Mouse (Mus musculus) liver, adult 2 months (tissue): ENCODE results near the gene Nat8l. TPM values are rescaled to one million over a fixed set of nuclear protein-coding genes. Genes with fewer than 3 reads are reported as not detected.

Experiments used
- DNase-seq: peaks from one replicate; pipeline ENCODE4 v3.0.0-alpha.2; 2011; ENCODE audit warnings: low read depth, low spot score; ENCODE audit errors: extremely low read depth
- H3K27ac ChIP-seq: fragments of 200-500 bp; replicated peaks from 2 replicates; pipeline ENCODE4 v1.5.1; 2012; ENCODE audit warnings: low read depth, mild to moderate bottlenecking, control low read depth, inconsistent platforms, low read length; ENCODE audit not compliant: insufficient read depth
- H3K27me3 ChIP-seq: fragments of 200-500 bp; 2 replicates; pipeline ENCODE4 v1.6.1; 2012; ENCODE audit warnings: mild to moderate bottlenecking, moderate library complexity, low read length, inconsistent platforms; ENCODE audit not compliant: control insufficient read depth, insufficient read depth
- H3K36me3 ChIP-seq: fragments of 200-500 bp; 2 replicates; pipeline ENCODE4 v1.6.1; 2012; ENCODE audit warnings: low read length, inconsistent platforms; ENCODE audit not compliant: control insufficient read depth, insufficient read depth
- H3K4me1 ChIP-seq: fragments of 200-500 bp; 2 replicates; pipeline ENCODE4 v1.6.1; 2011; ENCODE audit warnings: low read length; ENCODE audit not compliant: control insufficient read depth, insufficient read depth
- H3K4me3 ChIP-seq: fragments of 200-500 bp; 2 replicates; pipeline ENCODE4 v1.5.1; 2011; ENCODE audit warnings: low read depth, mild to moderate bottlenecking, control low read depth, low read length, moderate library complexity; ENCODE audit not compliant: insufficient read depth
- H3K79me2 ChIP-seq: fragments of 200-500 bp; 2 replicates; pipeline ENCODE4 v1.6.1; 2012; ENCODE audit warnings: inconsistent platforms, mild to moderate bottlenecking, low read length, moderate library complexity; ENCODE audit not compliant: control insufficient read depth, insufficient read depth
- H3K9ac ChIP-seq: fragments of 200-500 bp; 2 replicates; pipeline ENCODE4 v1.6.1; 2012; ENCODE audit warnings: low read depth, mild to moderate bottlenecking, control low read depth, inconsistent platforms, low read length
- CTCF ChIP-seq: fragments of 200-500 bp; IDR thresholded peaks from 2 replicates; pipeline ENCODE4 v1.5.1; 2011; ENCODE audit warnings: low read depth, low read length, control low read depth
- POLR2A ChIP-seq: fragments of 200-500 bp; IDR thresholded peaks from 2 replicates; pipeline ENCODE4 v1.6.1; 2011; ENCODE audit warnings: low read length, control low read depth; ENCODE audit not compliant: insufficient read depth; ENCODE audit errors: extremely low read depth
- WGBS: fragments of 180-500 bp; shearing (Covaris S2); methylation state at CpG from one replicate; pipeline ENCODE4 v1.1.7; 2018; 5-methylcytosine and 5-hydroxymethylcytosine counted together
- polyA plus RNA-seq: library from polyadenylated mRNA; depleted of rRNA; stranded (reverse); fragments of >200 nt; gene quantifications from 2 replicates; pipeline ENCODE4 v1.2.3, GENCODE M21; 2012; rRNA removed
- total RNA-seq: library from RNA; depleted of rRNA; stranded (reverse); fragments of >200 nt; gene quantifications from 2 replicates; pipeline ENCODE4 v1.2.3, GENCODE M21; 2014; rRNA removed

The Nat8l gene
- total and polyA plus RNA-seq, 2 experiments = under 0.01 to 0.07 TPM

GRCm38 (mm10) chr5:34007392-34007941 lies 11.7 kb downstream of the Nat8l start:
- 85% methylated on average over 4 of the region's 4 CpGs for WGBS

GRCm38 (mm10) chr5:34014652-34015051 lies 18.9 kb downstream of the Nat8l start:
- no peak for DNase-seq
- TF ChIP-seq POLR2A = no peak
- TF ChIP-seq CTCF = no peak
- H3K9ac ChIP-seq = no peak overlapping the region
- H3K4me3 ChIP-seq = no peak overlapping the region
- no peaks in the 10 kb centered on the region for H3K79me2 ChIP-seq
- H3K27ac ChIP-seq = no peak overlapping the region
- no peaks in the 10 kb centered on the region for H3K4me1 ChIP-seq
- H3K27me3 ChIP-seq = no peaks in the 10 kb centered on the region
- WGBS = 66% methylated on average over 1 of the region's 1 CpGs
- H3K36me3 ChIP-seq = no peaks in the 10 kb centered on the region

More at GRCm38 (mm10) chr5:34007392-34007941, 11.7 kb downstream of the Nat8l start:
- no peak overlapping the region for H3K4me3 ChIP-seq
- H3K27me3 ChIP-seq = no peaks in the 10 kb centered on the region
- no peak overlapping the region for H3K27ac ChIP-seq
- no peak for DNase-seq
- H3K79me2 ChIP-seq = no peaks in the 10 kb centered on the region
- no peaks in the 10 kb centered on the region for H3K36me3 ChIP-seq
- no peak overlapping the region for H3K9ac ChIP-seq
- no peak for TF ChIP-seq CTCF
- TF ChIP-seq POLR2A = no peak
- no peaks in the 10 kb centered on the region for H3K4me1 ChIP-seq

- no peaks in the 10 kb centered on the region for H3K36me3 ChIP-seq
- WGBS = 82% methylated on average over 4 of the region's 4 CpGs
- no peak overlapping the region for H3K27ac ChIP-seq
Observed at GRCm38 (mm10) chr5:34018968-34019367, 23.2 kb downstream of the Nat8l start.

GRCm38 (mm10) chr5:34030101-34030500 lies 34.3 kb downstream of the Nat8l start:
- Histone ChIP-seq H3K79me2 (no peaks in the 10 kb centered on the region), H3K4me1 (no peaks in the 10 kb centered on the region), H3K4me3 (no peak overlapping the region), H3K27ac (no peak overlapping the region), H3K27me3 (no peaks in the 10 kb centered on the region), H3K36me3 (no peaks in the 10 kb centered on the region), H3K9ac (no peak overlapping the region)
- TF ChIP-seq POLR2A (no peak), CTCF (no peak)
- WGBS = 76% methylated on average over 4 of the region's 4 CpGs
- DNase-seq = no peak

More at GRCm38 (mm10) chr5:34018968-34019367, 23.2 kb downstream of the Nat8l start:
- DNase-seq = no peak
- Histone ChIP-seq H3K27me3 (no peaks in the 10 kb centered on the region), H3K4me1 (no peaks in the 10 kb centered on the region), H3K9ac (no peak overlapping the region), H3K4me3 (no peak overlapping the region), H3K79me2 (no peaks in the 10 kb centered on the region)
- no peak for TF ChIP-seq POLR2A
- TF ChIP-seq CTCF = no peak

DNA sequence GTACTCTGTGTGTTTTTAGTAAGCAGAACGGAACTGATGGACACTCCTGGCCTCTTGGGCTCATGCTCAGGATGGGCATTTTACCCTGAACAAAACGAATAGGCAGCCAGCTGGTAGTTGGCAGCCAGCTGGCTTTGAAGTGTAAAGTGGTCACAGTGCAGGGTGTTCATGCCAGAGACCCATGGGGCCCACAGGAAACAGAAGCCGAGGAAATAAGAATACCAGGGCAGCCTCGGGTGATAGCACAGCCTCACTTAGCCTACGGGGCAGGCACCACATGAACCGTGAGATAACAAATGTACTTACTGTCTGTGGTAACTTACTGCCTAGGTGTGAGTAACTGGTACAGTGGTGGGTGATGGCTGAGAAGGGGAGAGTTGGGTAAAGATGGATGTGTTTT lies 35.2 kb downstream of the Nat8l start:
- TF ChIP-seq POLR2A (no peak), CTCF (no peak)
- Histone ChIP-seq H3K9ac (no peak overlapping the region), H3K4me1 (no peaks in the 10 kb centered on the region), H3K4me3 (no peak overlapping the region), H3K36me3 (no peaks in the 10 kb centered on the region), H3K27ac (no peak overlapping the region), H3K79me2 (no peaks in the 10 kb centered on the region), H3K27me3 (no peaks in the 10 kb centered on the region)
- DNase-seq = no peak
- 67% methylated on average over 6 of the region's 6 CpGs for WGBS

- Histone ChIP-seq H3K79me2 (no peaks in the 10 kb centered on the region), H3K27ac (no peak overlapping the region), H3K36me3 (no peaks in the 10 kb centered on the region), H3K4me1 (no peaks in the 10 kb centered on the region), H3K9ac (no peak overlapping the region), H3K4me3 (no peak overlapping the region), H3K27me3 (no peaks in the 10 kb centered on the region)
- TF ChIP-seq CTCF = no peak
- no peak for TF ChIP-seq POLR2A
- WGBS = 62% methylated on average over 3 of the region's 3 CpGs
- no peak for DNase-seq
Observed at GRCm38 (mm10) chr5:34032520-34032919, 36.7 kb downstream of the Nat8l start.

Other genes starting within 250 kb of the Nat8l start
- gene Letm1, start 213.2 kb upstream of the Nat8l start, total RNA-seq = 17.9 and 19.0 TPM in 2 replicates
- 48.5 and 66.4 TPM in 2 replicates for gene Letm1, start 213.2 kb upstream of the Nat8l start, polyA plus RNA-seq
- 8.8 and 9.3 TPM in 2 replicates for gene Nsd2, start 175.3 kb upstream of the Nat8l start, total RNA-seq
- gene Nsd2, start 175.3 kb upstream of the Nat8l start, polyA plus RNA-seq = 2.5 and 2.6 TPM in 2 replicates
- 2.6 and 3.7 TPM in 2 replicates for gene Nelfa, start 59.6 kb upstream of the Nat8l start, total RNA-seq
- gene Nelfa, start 59.6 kb upstream of the Nat8l start, polyA plus RNA-seq = 13.0 and 16.8 TPM in 2 replicates
- gene Gm1673, start 12.6 kb upstream of the Nat8l start, total RNA-seq = 0.37 and 1.3 TPM in 2 replicates
- gene Gm1673, start 12.6 kb upstream of the Nat8l start, polyA plus RNA-seq = 1.6 and 2.3 TPM in 2 replicates
- 0.13 TPM in 1 of 2 replicates, not detected in the other for gene Poln, start 173.5 kb downstream of the Nat8l start, total RNA-seq
- not detected in 2 replicates for gene Poln, start 173.5 kb downstream of the Nat8l start, polyA plus RNA-seq
- 3.9 and 4.0 TPM in 2 replicates for gene Haus3, start 173.5 kb downstream of the Nat8l start, total RNA-seq
- gene Haus3, start 173.5 kb downstream of the Nat8l start, polyA plus RNA-seq = 0.17 and 0.27 TPM in 2 replicates
- 43.6 and 53.5 TPM in 2 replicates for gene Mxd4, start 191.7 kb downstream of the Nat8l start, total RNA-seq
- 111 and 125 TPM in 2 replicates for gene Mxd4, start 191.7 kb downstream of the Nat8l start, polyA plus RNA-seq